Mouse (Mus musculus): ENCODE data around the gene Pex19. TPM values are rescaled to one million over a fixed set of nuclear protein-coding genes. Genes with fewer than 3 reads are reported as not detected.

Gene Pex19
- total RNA-seq, 2 experiments from 2014 or later = 99.8 to 101 TPM

DNA sequence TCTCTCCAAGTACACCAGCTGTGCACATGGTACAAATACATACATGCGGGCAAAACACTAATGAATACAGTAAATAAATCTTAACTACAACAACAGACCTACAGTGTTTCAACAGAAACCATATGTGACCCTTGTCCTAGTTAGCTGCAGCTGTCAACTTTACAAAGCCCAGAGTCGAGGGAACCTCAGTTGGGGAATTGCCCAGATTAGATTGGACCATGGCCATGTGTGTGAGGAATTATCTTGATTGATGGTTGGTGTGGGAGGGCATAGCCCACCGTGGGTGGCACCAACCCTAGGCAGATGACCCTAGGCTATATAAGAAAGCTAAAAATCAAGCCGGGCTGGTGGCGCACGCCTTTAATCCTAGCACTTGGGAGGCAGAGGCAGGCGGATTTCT, 5.8 kb downstream of the Pex19 start:
- no peak for DNase-seq (ENCODE audit: extremely low spot score in 1 of 2, low spot score in 1 of 2)

DNA sequence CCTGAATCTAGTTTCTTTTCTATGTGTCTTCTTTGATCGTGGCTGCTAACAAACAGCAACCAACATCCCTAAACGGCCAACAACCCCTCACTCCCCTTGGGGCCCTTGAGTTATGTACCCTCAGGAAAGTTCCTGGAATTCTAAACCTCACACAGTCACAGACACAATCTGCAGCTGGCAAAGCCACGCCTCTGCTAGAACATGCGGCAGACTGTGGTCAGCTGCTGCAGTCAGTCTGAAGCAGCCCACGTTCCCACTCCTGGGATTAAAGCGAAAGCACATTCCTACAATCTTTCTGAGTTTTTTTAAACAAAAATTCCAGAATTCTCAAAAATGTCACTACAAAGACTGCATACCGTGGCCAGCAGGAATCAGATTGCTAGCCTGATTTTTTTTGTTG, 7.0 kb downstream of the Pex19 start:
- no peak for DNase-seq (ENCODE audit: extremely low spot score in 1 of 2, low spot score in 1 of 2)

DNA sequence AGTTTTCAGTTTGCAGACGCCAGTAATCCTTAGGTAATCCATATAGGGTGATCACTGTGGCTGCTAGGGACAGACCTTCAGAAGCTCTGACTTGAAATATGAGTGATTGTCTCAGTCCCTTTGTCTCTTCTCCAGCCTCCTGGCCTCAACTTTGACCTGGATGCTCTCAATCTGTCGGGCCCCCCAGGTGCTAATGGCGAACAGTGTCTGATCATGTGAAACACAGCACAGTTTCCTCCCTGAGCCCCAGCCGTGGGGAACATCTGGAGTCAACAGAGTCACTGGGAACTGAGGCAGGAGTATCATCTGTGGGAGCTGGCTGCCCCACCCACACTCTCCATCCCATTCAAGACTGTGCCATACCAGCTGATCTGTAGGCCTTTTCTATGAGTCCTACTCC, 7.5 kb downstream of the Pex19 start:
- DNase-seq (ENCODE audit: extremely low spot score in 1 of 2, low spot score in 1 of 2) = no peak

DNA sequence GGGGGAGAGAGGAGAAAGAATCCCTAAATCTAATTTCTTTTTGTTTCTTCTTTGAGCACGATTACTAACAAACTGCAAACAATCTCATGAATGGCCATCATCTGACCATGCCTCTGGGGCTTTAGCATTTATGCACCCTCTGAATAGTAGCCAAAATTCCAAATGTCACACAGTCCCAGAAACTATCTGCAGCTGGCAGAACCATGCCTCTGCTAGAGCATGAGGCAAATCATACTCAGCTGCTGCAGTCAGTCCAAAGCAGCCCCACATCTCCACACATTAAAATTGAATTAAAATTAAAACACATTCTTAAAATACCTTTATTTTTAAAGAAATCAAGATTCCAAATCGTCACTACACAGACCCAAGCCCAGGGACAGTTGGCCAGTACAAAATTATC, 13.6 kb downstream of the Pex19 start:
- DNase-seq (ENCODE audit: extremely low spot score in 1 of 2, low spot score in 1 of 2) = no peak

DNA sequence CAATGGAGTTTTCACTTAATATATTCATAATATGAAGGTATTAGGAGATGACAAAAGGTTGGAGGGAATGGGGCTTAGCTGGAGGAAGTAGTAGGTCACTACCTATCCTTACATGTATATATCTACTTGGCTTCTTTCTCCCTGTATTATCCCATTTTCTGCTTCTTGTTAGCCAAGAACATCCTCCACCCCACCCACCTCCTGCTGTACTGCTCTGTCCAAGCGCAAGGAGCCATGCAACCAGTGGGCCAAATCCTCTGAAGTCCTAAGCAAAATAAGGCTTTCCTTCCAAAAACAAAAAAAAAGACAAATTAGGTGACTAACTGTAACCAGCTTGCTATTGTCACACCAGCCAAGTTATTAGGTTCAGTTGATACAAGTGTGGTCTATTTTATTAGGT, 14.3 kb downstream of the Pex19 start:
- DNase-seq (ENCODE audit: extremely low spot score in 1 of 2, low spot score in 1 of 2) = no peak

DNA sequence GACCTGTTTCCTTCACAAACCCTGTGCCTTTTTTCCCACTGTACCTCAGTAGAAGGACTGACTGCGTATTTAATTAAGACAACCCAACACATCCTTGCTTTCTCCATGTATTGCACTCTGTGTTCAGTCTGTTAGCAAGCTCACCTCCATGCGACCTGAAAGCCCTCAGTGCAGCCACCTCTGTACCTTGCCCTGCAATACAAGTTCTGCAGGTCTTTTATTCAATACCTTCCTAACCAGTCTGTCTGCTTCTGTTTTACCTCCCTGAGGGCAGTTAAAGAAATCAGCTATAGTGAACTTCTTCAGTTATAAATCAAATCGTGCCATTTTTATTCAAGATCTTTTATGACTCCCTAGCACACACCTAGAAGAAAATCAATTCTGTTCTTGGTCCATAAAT, 15.0 kb downstream of the Pex19 start:
- DNase-seq (ENCODE audit: extremely low spot score in 1 of 2, low spot score in 1 of 2) = no peak

DNA sequence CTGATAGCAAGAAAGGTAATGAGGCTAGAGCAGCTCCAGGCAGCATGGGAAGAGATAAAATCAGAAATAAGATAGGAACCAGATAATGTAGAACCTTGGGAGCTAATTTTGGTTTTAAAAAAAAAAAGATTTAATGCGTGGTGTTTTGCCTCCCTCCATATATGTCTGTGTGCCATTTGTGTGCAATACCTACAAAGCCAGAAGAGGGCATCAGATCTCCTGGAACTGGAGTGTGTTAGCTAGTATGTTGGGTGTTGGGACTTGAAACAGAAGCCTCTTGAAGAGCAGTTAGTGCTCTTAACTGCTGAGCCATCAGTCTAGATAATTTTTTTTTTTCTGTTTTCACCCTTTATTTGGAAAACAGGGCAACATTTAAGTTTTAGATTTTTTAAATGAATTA, 17.0 kb downstream of the Pex19 start:
- peak in 1 of 2 experiments; percentile 46 for DNase-seq (ENCODE audit: extremely low spot score in 1 of 2, low spot score in 1 of 2)

DNA sequence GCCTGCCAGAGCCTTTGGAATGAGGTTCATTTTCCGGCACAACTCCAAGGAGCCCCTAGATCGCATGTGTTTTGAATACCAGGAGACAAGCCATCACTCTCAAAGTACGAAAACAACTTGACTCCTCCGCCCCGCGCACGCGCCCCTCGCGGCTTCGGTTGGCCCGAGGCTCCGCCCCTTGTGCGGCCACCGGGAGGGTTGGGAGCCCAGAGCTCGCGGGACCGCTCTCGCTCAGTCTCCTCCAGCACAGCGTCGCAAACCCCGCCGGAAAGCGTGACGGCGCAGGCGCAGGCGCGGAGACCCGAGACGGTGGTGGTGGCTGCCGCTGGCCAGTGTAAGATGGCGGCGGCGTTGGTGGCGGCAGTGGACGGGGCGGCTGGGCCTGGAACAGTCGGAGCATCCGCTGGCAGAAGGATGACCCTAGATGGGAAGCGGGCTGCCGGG, 21.3 kb downstream of the Pex19 start, which contains the start of gene Dcaf8:
Dcaf8 (plus strand) TSS at position 250 of the 444 bp plus-strand sequence.
- DNase-seq (ENCODE audit: extremely low spot score in 1 of 2, low spot score in 1 of 2) = peak; percentile 92 to 95

DNA sequence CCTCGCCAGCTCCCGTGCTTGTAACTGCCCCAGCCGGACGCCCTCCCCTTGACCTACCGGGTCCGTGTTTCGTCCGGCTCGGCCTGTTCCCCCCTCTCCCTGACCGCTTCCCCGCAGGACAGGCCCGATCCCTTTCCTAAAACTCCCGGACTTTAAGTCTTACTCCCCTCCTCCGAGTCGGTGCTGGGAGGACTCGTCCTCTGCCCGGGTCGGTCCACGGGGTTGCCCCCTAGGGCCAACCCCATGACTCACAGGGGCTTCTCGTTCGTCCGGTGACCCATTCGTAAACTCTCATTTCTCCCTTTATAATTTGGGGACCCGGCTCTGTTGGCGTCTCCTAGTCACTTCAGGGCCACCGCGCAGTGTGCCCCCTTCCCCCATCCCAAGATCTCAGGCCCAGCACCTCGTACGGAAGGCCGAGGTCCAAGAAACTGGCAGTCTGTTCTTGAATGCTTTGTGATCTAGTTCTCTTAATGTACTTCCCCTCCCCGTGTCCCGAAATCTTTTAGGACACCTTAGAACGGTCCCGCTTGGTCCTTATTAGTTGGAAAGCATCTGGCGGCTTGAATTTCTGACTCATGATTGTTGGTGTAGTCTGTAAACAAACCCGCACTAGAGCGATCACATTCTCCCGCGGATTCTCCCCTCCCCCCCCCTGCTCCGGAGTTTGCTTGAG, 21.9 kb downstream of the Pex19 start:
- peak in 1 of 2 experiments; percentile 22 for DNase-seq (ENCODE audit: extremely low spot score in 1 of 2, low spot score in 1 of 2)

DNA sequence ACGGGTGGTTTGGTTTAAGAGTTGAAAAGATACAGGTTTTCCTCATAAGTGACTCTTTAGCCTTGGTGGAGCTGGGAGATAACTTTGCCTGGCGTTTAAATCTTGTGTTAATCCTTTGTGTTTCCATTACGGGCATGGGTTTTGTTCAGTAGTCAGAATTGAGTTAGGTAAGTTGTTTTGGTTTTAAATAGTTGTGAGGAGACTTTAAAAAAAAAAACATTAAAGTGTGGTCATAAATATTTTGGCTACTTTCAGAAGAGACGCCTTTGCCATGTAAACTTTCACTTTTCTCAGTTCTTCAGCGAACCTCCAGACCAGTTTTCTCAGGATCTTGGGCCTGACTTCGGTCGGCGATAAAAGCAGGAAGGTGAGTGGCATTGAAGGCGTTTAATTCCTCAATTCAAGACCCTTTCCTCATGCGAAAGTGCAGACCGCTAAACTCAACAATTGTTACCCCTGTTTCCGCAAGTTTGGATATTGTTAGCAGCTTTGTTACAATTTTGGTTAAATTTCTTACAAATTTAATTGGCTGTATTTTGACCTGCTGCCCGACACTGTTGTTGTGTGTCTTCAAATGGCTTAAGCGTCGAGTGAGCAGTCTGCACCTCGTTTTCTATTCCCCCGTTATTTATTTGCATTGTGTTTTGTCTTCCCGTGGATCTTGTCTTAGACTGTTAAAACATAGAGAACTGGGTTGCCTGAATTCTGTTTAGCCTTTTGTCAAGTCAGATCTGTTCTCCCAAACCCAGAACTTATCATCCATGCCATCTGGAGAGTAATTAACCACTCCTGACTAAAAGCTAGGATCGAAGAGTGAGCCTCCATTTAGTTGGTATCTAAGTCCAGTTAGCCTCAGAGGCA, 22.6 kb downstream of the Pex19 start:
- DNase-seq (ENCODE audit: extremely low spot score in 1 of 2, low spot score in 1 of 2) = no peak

DNA sequence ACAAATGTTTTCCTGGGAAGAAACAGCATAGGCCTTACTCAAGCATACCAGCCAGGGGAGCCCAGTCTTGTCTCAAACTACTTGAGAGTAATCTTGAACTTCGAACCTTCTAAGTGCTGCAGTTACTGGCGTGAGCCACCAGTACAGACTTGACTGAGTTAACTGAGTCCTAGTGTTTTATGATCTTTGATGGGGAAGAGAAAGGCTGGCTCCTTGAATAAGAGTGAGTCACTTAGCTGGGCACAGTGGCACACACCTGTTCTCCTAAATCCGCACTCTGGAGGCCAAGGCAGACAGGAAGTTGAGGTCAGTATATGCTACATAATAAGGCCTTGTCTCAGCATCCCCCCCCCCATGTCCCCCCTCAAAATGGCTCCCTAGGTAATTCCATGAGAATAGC, 28.0 kb downstream of the Pex19 start:
- DNase-seq (ENCODE audit: extremely low spot score in 1 of 2, low spot score in 1 of 2) = no peak

DNA sequence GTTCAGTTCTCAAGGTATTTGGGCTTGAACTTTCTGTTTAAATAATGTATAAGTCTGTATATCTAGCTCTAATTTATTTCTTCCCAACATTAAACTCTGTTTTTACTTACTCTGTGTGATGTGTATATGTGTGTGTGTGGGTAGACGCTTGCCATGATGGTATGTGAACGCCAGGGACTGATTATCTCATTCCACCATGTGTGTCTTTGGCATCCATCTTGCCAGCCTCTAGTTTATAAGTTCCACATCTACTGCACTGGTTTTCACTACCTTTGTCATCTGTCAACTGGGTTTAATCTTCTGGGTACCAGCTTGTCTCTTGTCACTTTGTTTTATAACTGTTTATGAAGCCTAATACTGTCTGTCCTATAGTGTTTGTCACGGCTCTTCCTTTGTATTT, 29.0 kb downstream of the Pex19 start:
- no peak for DNase-seq (ENCODE audit: extremely low spot score in 1 of 2, low spot score in 1 of 2)

DNA sequence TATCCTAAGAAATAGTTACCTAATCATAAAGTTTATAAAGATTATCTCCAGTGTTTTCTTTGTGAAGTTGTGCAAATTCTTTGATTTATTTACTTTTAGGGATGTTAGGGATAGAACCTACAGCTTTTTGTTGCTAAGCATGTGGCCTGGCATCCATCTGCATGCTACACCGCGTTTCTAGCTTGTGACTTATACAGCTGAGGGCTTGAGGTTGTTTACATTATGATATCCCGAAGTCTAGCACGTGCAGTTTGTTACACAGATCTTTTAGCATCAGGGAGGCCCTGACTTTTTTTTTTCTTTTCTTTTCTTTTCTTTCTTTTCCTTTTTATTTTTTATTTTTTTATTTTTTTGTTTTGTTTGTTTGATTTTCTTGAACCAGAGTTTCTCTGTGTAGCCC, 33.4 kb downstream of the Pex19 start:
- no peak for DNase-seq (ENCODE audit: extremely low spot score in 1 of 2, low spot score in 1 of 2)

DNA sequence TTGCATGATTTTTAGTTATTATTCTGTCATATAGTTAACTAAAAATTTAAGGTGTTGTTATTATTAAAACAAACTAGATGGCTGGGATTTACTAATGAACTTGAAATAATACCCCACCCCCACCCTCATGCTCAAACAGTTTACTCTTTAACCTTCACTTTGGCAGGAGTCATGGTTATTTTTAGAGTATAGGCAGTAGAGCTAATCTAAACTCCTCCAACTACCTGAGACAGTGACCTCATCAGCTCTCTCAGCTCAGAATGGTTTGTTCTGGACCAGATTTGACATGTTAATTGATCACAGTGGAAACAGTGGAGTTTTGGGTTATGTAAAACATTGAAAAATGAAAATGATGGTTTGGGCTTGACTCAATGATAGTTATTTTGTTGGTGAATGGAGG, 34.0 kb downstream of the Pex19 start:
- DNase-seq (ENCODE audit: extremely low spot score in 1 of 2, low spot score in 1 of 2) = no peak

DNA sequence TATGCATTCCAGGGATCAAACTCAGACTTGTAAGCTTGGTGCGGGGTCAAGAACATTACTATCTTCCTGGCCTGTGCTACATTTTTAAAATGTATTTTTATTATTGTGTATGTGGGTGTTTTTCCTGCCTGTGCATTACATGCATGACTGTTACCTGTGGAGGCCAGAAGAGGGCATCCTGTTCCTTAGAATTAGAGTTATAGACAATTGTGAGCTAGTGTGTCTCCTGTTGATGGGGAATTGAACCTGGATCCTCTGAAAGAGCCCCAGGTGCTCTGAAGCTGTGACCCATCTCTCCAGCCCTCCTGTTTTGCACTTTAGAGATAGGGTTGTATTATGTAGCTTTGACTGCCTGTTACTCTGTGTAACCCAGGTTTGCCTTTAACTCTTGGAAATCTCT, 35.5 kb downstream of the Pex19 start:
- no peak for DNase-seq (ENCODE audit: extremely low spot score in 1 of 2, low spot score in 1 of 2)

DNA sequence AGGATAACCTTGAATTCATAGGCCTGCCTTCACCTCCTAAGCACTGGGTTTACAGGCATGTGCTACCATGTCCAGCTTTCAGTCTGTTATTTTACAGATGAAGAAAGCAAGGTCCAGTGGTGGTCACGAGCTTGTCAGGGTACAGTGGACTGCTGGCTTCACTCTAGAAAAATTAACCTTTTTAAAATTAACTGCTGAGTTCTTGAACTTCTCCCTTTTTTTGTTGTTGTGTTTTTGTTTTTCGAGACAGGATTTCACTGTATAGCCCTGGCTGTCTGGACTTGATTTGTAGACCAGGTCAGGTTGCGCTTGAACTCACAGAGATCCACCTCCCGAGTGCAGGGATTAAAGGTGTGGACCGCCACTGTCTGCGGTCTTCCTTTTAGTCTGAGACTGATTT, 36.4 kb downstream of the Pex19 start:
- no peak for DNase-seq (ENCODE audit: extremely low spot score in 1 of 2, low spot score in 1 of 2)

DNA sequence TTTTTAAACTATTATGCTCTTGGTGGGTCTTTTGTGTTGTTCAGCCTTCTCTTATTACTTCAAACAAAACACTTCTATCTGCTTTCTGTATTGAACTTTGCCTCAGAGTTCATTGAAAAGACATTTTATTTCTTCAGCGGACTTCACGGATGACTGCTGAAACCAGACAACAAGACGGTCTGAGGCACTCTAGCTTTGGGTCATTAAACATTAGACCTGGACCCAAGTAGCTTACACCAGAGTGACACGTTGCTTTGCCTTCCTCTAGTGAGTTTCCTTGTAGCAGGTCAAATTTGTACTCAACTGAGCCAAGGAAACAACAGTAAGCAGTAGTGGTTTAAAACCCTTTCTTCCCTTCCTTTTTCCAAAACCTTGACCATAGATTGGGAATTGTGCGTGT, 41.4 kb downstream of the Pex19 start:
- no peak for DNase-seq (ENCODE audit: extremely low spot score in 1 of 2, low spot score in 1 of 2)

DNA sequence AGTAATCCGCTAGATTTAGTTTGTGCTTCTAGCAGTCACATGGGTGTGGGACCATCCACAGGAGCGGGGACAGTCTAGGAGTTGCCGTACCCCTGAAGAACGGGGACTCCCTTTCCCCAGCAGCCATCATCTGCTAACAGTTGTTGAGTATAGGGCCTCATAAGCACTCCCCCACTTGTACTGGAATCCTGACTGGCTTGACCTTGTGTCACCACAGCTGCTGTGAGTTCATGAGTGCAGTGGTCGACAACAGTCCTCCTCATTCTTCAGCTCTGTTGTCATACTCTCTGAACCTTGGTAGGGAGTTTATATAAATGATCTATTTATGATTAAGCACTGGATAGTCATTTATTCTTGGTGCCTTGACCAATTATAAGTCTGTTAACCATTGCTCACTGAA, 43.3 kb downstream of the Pex19 start:
- DNase-seq (ENCODE audit: extremely low spot score in 1 of 2, low spot score in 1 of 2) = no peak

DNA sequence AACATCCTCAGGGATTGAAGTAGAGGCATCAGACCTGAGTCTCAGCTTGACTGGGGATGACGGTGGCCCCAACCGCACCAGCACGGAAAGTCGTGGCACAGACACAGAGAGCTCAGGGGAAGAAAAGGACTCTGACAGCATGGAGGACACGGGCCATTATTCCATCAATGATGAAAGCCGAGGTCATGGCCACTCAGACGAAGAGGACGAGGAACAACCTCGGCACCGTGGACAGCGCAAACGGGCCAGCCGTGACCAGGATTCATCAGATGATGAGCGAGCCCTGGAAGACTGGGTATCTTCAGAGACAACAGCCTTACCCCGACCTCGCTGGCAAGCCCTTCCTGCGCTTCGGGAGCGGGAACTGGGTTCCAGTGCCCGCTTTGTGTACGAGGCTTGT, 45.8 kb downstream of the Pex19 start:
- DNase-seq (ENCODE audit: extremely low spot score in 1 of 2, low spot score in 1 of 2) = no peak

DNA sequence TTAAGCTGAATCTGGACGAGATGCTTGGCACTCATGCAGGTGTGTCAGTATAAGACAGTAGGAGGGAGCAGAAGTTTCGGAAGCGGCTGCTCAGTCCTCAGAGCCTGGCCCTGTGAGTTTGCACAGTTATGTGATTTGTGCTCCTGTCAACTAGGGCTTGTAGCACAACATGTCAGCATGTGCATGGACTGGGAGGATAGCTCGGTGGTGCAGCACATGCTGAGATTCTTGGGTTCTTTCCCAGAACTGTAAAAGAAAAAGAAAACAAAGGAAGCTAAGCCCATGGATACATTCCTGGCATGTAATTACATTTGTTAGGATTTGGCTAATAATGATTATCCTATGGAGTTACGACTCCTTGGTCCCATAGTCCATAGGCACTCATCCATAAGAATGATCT, 46.6 kb downstream of the Pex19 start:
- DNase-seq (ENCODE audit: extremely low spot score in 1 of 2, low spot score in 1 of 2) = no peak

DNA sequence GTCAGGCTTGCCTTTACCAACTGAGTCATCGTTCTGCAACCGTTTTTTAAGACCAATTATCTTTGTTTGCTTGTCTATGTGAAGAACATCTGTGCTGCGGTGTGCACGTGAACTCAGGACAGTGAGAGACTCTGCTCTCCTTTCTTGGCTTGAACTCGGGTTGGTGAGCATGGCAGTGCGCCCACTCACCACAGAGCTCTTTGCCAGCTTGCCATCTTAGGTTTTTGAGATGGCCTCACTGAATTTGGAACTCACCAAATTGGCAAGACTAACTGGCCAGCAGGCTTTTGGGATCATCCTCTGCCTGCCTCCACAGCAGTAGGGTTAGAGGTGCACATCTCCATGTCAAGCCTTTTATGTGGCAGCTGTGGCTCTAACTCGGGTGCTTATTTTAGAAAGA, 51.2 kb downstream of the Pex19 start:
- no peak for DNase-seq (ENCODE audit: extremely low spot score in 1 of 2, low spot score in 1 of 2)

DNA sequence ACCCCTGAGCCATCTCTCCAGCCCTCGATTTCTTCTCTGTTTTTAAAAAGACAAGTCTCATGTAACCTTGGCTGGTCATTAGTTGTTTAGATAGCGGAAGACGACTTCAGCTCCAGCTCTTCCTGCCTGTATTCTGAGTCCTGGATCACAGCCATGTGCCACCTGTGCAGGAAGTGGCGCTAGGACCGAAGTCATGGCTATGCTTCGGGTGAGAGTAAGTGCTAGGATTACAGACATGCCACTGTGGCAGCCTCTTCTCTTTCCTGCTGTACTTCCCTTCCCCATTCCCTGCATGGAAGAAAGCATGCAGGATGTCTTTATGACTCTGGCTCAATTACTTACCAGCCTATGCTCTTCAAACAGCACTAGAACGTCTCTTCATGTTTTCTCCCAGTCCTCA, 52.5 kb downstream of the Pex19 start:
- no peak for DNase-seq (ENCODE audit: extremely low spot score in 1 of 2, low spot score in 1 of 2)

Data from layer of hippocampus, postnatal 25 days (tissue).